Mouse (Mus musculus) erythroblast, embryonic 14.5 days (primary cell): ENCODE data around the gene Zfr2. TPM values are rescaled to one million over a fixed set of nuclear protein-coding genes. Genes with fewer than 3 reads are reported as not detected.

Experiments
- H3K27me3 ChIP-seq: 2 replicates; pipeline ENCODE4 v1.6.1; 2012; ENCODE audit warnings: inconsistent platforms; ENCODE audit not compliant: control insufficient read depth
- H3K36me3 ChIP-seq: 2 replicates; pipeline ENCODE4 v1.6.1; 2012; ENCODE audit warnings: mild to moderate bottlenecking, inconsistent platforms; ENCODE audit not compliant: control insufficient read depth
- H3K4me1 ChIP-seq: 2 replicates; pipeline ENCODE4 v1.6.1; 2012; ENCODE audit warnings: inconsistent platforms; ENCODE audit not compliant: control insufficient read depth
- H3K4me3 ChIP-seq: replicated peaks from 2 replicates; pipeline ENCODE3; 2012; ENCODE audit warnings: moderate library complexity, mild to moderate bottlenecking, inconsistent platforms
- H3K9me3 ChIP-seq: 2 replicates; pipeline ENCODE4 v1.6.1; 2012; ENCODE audit warnings: low read length, inconsistent platforms, mixed read lengths; ENCODE audit not compliant: control insufficient read depth
- GATA1 ChIP-seq: IDR thresholded peaks from 2 replicates; pipeline ENCODE4 v1.6.1; 2012; ENCODE audit warnings: low read length, inconsistent platforms, mixed read lengths
- TAL1 ChIP-seq: IDR thresholded peaks from 3 replicates; pipeline ENCODE4 v1.6.1; 2012; ENCODE audit warnings: low read length, inconsistent platforms, mixed read lengths
- polyA plus RNA-seq: library from polyadenylated mRNA; stranded (reverse); fragments of >175 nt; gene quantifications from 2 replicates; pipeline ENCODE4 v1.2.3, GENCODE M21; 2012

Zfr2 gene
- polyA plus RNA-seq, 1 experiment = not detected

DNA sequence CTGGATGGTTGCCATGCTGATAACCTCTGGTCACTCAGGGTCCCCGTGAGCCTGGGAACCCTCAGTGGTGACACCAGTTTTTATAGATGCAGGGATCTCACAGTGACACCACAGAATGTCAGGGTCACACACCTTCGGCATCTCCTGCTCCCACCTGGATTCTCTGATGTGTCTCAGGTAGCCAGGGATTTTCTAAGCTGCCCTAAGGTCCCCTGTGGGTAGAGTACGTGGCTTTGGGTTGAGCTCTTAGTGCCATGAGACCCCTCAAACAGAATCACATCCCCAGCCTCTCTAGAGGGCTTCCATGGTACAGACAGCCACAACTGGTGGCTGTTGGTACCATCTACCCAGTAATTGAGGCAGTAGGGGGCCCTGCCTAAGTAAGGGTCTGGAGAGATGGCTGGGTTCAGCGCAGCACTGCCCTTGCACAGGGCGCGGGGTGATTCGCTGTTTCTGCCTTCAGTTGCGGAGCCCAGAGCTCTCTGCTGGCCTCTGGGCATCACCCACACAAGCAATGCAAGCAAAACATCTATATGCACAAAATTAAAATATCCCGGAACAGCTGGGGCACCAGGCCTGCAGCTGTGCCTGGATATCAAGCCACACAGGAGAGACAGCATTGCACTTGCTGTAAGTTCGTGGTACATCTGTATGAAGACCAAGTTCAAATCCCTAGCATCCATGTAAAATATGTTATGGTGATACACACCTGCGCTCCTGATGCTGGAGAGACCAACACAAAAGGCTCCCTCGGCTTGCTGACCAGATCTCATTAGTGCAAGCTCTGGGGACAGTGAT lies 3.7 kb downstream of the Zfr2 start:
- H3K4me3 ChIP-seq = no peak overlapping the region
- H3K9me3 ChIP-seq = no peaks in the 10 kb centered on the region
- H3K36me3 ChIP-seq = no peaks in the 10 kb centered on the region
- H3K4me1 ChIP-seq = peaks cover 19% of the 10 kb centered on the region
- H3K27me3 ChIP-seq = peaks cover 54% of the 10 kb centered on the region
- TF ChIP-seq TAL1 = no peak
- no peak for TF ChIP-seq GATA1

DNA sequence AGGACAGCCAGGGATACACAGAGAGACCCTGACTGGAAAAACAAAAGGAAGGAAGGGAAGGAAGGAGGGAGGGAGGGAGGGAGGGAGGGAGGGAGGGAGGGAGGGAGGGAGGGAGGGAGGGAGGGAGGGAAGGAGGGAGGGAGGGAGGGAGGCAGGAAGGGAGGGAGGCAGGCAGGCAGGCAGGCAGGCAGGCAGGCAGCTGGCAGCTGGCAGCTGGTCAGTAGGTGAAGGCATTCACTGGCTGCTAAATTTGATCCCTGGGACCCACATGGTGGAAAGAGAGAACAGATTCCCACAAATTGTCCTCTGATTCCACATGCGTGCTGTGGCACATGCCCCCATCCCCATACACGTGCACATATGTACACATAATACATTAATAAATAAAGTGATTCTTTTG lies 5.7 kb downstream of the Zfr2 start:
- H3K4me3 ChIP-seq = no peak overlapping the region
- H3K36me3 ChIP-seq = no peaks in the 10 kb centered on the region
- TF ChIP-seq GATA1 = no peak
- TF ChIP-seq TAL1 = no peak
- peaks cover 8% of the 10 kb centered on the region for H3K4me1 ChIP-seq
- H3K27me3 ChIP-seq = peaks cover 57% of the 10 kb centered on the region
- H3K9me3 ChIP-seq = no peaks in the 10 kb centered on the region

DNA sequence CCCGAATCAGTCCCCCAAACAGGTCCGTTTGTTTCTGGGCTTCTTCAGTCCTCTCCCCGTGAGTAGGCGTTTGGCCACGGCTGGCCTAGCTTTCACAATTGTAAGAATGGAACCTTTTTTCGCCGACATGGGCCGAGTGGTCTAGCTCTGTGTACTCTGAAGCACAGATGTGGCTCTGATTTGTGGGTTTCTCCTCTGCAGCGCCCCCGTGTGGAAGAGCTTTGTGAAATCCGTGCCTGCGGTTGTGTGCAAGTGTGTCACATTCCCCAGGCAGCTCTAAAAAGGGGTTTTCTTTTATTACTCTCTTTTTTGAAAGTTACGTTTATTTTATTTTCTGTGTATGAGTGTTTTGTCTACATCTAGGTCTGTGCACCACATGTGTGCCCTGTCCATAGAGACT lies 7.9 kb downstream of the Zfr2 start:
- Histone ChIP-seq H3K4me3 (no peak overlapping the region), H3K4me1 (peaks cover 9% of the 10 kb centered on the region; the same call in 1 of the 2 replicates), H3K9me3 (no peaks in the 10 kb centered on the region), H3K27me3 (peaks cover 67% of the 10 kb centered on the region), H3K36me3 (no peaks in the 10 kb centered on the region)
- TF ChIP-seq TAL1 = no peak
- no peak for TF ChIP-seq GATA1

- Histone ChIP-seq H3K9me3 (no peaks in the 10 kb centered on the region), H3K4me3 (no peak overlapping the region), H3K36me3 (no peaks in the 10 kb centered on the region), H3K4me1 (peaks cover 9% of the 10 kb centered on the region; the same call in 1 of the 2 replicates), H3K27me3 (peaks cover 69% of the 10 kb centered on the region)
- TF ChIP-seq GATA1 (no peak), TAL1 (no peak)
Observed at GRCm38 (mm10) chr10:81242021-81242420, 9.1 kb downstream of the Zfr2 start.

- Histone ChIP-seq H3K27me3 (peaks cover 52% of the 10 kb centered on the region), H3K4me3 (no peak overlapping the region), H3K4me1 (peaks cover 5% of the 10 kb centered on the region; the same call in 1 of the 2 replicates), H3K9me3 (no peaks in the 10 kb centered on the region), H3K36me3 (no peaks in the 10 kb centered on the region)
- TF ChIP-seq GATA1 (no peak), TAL1 (no peak)
Observed at GRCm38 (mm10) chr10:81244146-81244545, 11.2 kb downstream of the Zfr2 start.

GRCm38 (mm10) chr10:81244595-81244994 lies 11.6 kb downstream of the Zfr2 start:
- peaks cover 5% of the 10 kb centered on the region; the same call in 1 of the 2 replicates for H3K4me1 ChIP-seq
- no peak for TF ChIP-seq GATA1
- TF ChIP-seq TAL1 = no peak
- peaks cover 48% of the 10 kb centered on the region for H3K27me3 ChIP-seq
- H3K9me3 ChIP-seq = no peaks in the 10 kb centered on the region
- H3K36me3 ChIP-seq = no peaks in the 10 kb centered on the region
- H3K4me3 ChIP-seq = no peak overlapping the region

DNA sequence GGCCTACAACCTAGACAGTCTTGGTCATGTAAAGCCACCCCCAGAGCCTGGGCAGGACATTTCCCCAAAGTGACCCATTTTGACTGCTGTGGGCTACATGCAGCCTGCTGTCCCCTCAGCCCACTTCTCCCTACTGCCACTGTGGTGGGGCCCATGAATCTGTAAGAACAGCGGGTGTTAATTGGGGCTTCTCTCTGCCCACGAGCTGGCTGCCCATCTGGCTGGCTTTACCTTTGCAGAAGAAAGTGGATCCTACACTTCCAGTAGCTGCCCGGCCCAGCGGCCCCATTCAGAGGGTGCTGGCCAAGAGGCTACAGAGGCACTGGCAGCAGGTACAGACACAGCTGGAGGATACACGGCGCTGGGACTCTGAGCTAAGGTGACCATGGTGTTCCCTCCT lies 12.2 kb downstream of the Zfr2 start:
- Histone ChIP-seq H3K9me3 (no peaks in the 10 kb centered on the region), H3K4me3 (no peak overlapping the region), H3K4me1 (peaks cover 5% of the 10 kb centered on the region; the same call in 1 of the 2 replicates), H3K27me3 (peaks cover 42% of the 10 kb centered on the region), H3K36me3 (no peaks in the 10 kb centered on the region)
- no peak for TF ChIP-seq TAL1
- no peak for TF ChIP-seq GATA1

- TF ChIP-seq GATA1 = no peak
- TF ChIP-seq TAL1 = no peak
- H3K27me3 ChIP-seq = peaks cover 33% of the 10 kb centered on the region
Observed at GRCm38 (mm10) chr10:81247804-81248203, 14.8 kb downstream of the Zfr2 start.

GRCm38 (mm10) chr10:81249442-81249841 lies 16.5 kb downstream of the Zfr2 start:
- Histone ChIP-seq H3K9me3 (no peaks in the 10 kb centered on the region), H3K27me3 (peaks cover 34% of the 10 kb centered on the region), H3K4me3 (no peak overlapping the region), H3K4me1 (peaks cover 2% of the 10 kb centered on the region; the same call in 1 of the 2 replicates), H3K36me3 (no peaks in the 10 kb centered on the region)
- TF ChIP-seq TAL1 (no peak), GATA1 (no peak)

More at GRCm38 (mm10) chr10:81247804-81248203, 14.8 kb downstream of the Zfr2 start:
- Histone ChIP-seq H3K4me1 (peaks cover 5% of the 10 kb centered on the region; the same call in 1 of the 2 replicates), H3K9me3 (no peaks in the 10 kb centered on the region), H3K36me3 (no peaks in the 10 kb centered on the region), H3K4me3 (no peak overlapping the region)
